ENCODE assay signal across 8 mouse cellular contexts in genomic region chr2:20968441-20969200, GRCm38 (mm10). TPM values are rescaled to one million over a fixed set of nuclear protein-coding genes. Genes with fewer than 3 reads are reported as not detected.
A peak's percentile ranks its signal among the peaks of the same experiment; 100 is the strongest.
DNase-seq lines count a peak whose midpoint lies in the region; ATAC-seq and TF ChIP-seq lines count a peak whose summit lies in the region.

Gene Arhgap21, minus strand, starts transcription at chr2:20968881.

- no peaks in the 10 kb centered on the region for H3K27me3 ChIP-seq in hindbrain, embryonic 10.5 days (ENCODE audit: insufficient read depth, poor library complexity, severe bottlenecking)
- no peaks in the 10 kb centered on the region for H3K27me3 ChIP-seq in lung, postnatal 0 days (replicated peaks; ENCODE audit: insufficient read depth, low read length)

- H3K36me3 ChIP-seq in hindbrain, embryonic 10.5 days, result no peaks in the 10 kb centered on the region
- H3K36me3 ChIP-seq in lung, postnatal 0 days (ENCODE audit: insufficient read depth, low read length), result no peaks in the 10 kb centered on the region

- no peaks in the 10 kb centered on the region for H3K9me3 ChIP-seq in hindbrain, embryonic 10.5 days
- no peaks in the 10 kb centered on the region for H3K9me3 ChIP-seq in lung, postnatal 0 days (ENCODE audit: low read length)

- H3K9ac ChIP-seq in lung, postnatal 0 days (replicated peaks; ENCODE audit: low read depth), result peak within 1 kb of the TSS; percentile 86

- TF ChIP-seq EP300 in lung, postnatal 0 days (IDR thresholded peaks at IDR 0.05), result no peak

- DNase-seq in MEL-GATA-1-ER (ENCODE audit: extremely low read depth, low read depth), result peak; percentile 26
- peak; percentile 85 to 89 for DNase-seq in cerebellum, postnatal 10 days
- peak; percentile 72 to 81 for DNase-seq in frontal cortex, postnatal 10 days (ENCODE audit: low spot score in 2 of 2)
- DNase-seq in hindbrain, embryonic 10.5 days (ENCODE audit: low spot score), result peak; percentile 83
- peak; percentile 70 to 81 for DNase-seq in layer of hippocampus, postnatal 10 days (ENCODE audit: low spot score in 2 of 2)
- DNase-seq in lung, postnatal 0 days (ENCODE audit: low spot score), result peak; percentile 90
- peak; percentile 67 for DNase-seq in ovary, postnatal 14 days (ENCODE audit: low spot score)
- DNase-seq in thymus, postnatal 14 days, result peak; percentile 45

- H3K4me3 ChIP-seq in hindbrain, embryonic 10.5 days, result peak within 1 kb of the TSS; percentile 94
- H3K4me3 ChIP-seq in lung, postnatal 0 days (ENCODE audit: low read depth, low read length), result peak within 1 kb of the TSS; percentile 95

- peak within 1 kb of the TSS; percentile 88 for H3K4me2 ChIP-seq in lung, postnatal 0 days (replicated peaks; ENCODE audit: low read depth, low read length)

- peaks cover 36% of the 10 kb centered on the region for H3K4me1 ChIP-seq in hindbrain, embryonic 10.5 days (replicated peaks)
- peaks cover 13% of the 10 kb centered on the region for H3K4me1 ChIP-seq in lung, postnatal 0 days (ENCODE audit: insufficient read depth, low read depth, low read length)

- H3K27ac ChIP-seq in hindbrain, embryonic 10.5 days, result peak within 1 kb of the TSS; percentile 100
- peak within 1 kb of the TSS; percentile 98 for H3K27ac ChIP-seq in lung, postnatal 0 days (ENCODE audit: low read length)

- no peak for TF ChIP-seq CTCF in lung, postnatal 0 days (IDR thresholded peaks at IDR 0.05)

- WGBS in hindbrain, embryonic 10.5 days, result under 1% methylated on average over 100 of the region's 102 CpGs
- WGBS in lung, postnatal 0 days, result 2% methylated on average over 35 of the region's 102 CpGs

- peak; percentile 75 for ATAC-seq in lung, postnatal 0 days

RNA-seq across cellular contexts. Expression of gene Arhgap21, which starts in this region (rescaled TPM):
- 31.8 and 39.9 TPM in 2 replicates for polyA plus RNA-seq in hindbrain, embryonic 10.5 days (2016; fragmentation: Nextera tagmentation; extraction: Ambion mirVana)
- total RNA-seq in layer of hippocampus, postnatal 10 days (2021), result 100 to 1,000 TPM; 305 to 313 TPM
- 9.9 and 10.9 TPM in 2 replicates for polyA plus RNA-seq in lung, postnatal 0 days (2015; fragmentation: Nextera tagmentation; extraction: Ambion mirVana)

Comparison
In these comparisons a context has a peak if more than half of its experiments do, and no peak if none do; other contexts are left out.
1. Peak in every context shown above with its lines: DNase-seq, ATAC-seq, H3K4me3 ChIP-seq and H3K27ac ChIP-seq.
2. DNase-seq: peak in every context shown above with its lines; median percentile 90 in lung, postnatal 0 days; 87 in cerebellum, postnatal 10 days; 83 in hindbrain, embryonic 10.5 days; 76 in frontal cortex, postnatal 10 days; 76 in layer of hippocampus, postnatal 10 days; 67 in ovary, postnatal 14 days; 45 in thymus, postnatal 14 days; 26 in MEL-GATA-1-ER.